27 mouse cellular contexts compared by ENCODE assay signal in genomic region chr3:89875021-89875420, GRCm38 (mm10). TPM values are rescaled to one million over a fixed set of nuclear protein-coding genes. Genes with fewer than 3 reads are reported as not detected.
A peak's percentile ranks its signal among the peaks of the same experiment; 100 is the strongest.
DNase-seq lines count a peak whose midpoint lies in the region; ATAC-seq and TF ChIP-seq lines count a peak whose summit lies in the region.
"Had no signal": no experiment of that assay in that cellular context is flagged by ENCODE, and none has a peak within 500 bp of the region (broad histone marks: within the 10 kb centered on the region; RNA-seq: fewer than 3 reads in every experiment).

No protein-coding gene starts in this region.

- no peak overlapping the region for H3K4me3 ChIP-seq in kidney, embryonic 16.5 days (ENCODE audit: low read length)
- no peak overlapping the region for H3K4me3 ChIP-seq in liver, embryonic 13.5 days (replicated peaks)
- H3K4me3 ChIP-seq in spleen, adult 2 months (ENCODE audit: extremely low read depth, insufficient read depth, insufficient read length): no peak overlapping the region
- H3K4me3 ChIP-seq in stomach, embryonic 16.5 days (replicated peaks; ENCODE audit: low read length): no peak overlapping the region
- H3K4me3 ChIP-seq: embryonic facial prominence, embryonic 15.5 days; heart, embryonic 15.5 days; hindbrain, embryonic 13.5 days; limb, embryonic 10.5 days; midbrain, embryonic 10.5 days; neural tube, embryonic 15.5 days had no signal

- ATAC-seq in kidney, embryonic 16.5 days (ENCODE audit: low FRiP score, low TSS enrichment): no peak
- no peak for ATAC-seq in liver, embryonic 13.5 days (ENCODE audit: low read depth)
- no peak for ATAC-seq in stomach, embryonic 16.5 days (ENCODE audit: insufficient read depth, low FRiP score)
- no peak for ATAC-seq in activated CD4-positive, CD25-positive, alpha-beta regulatory T cell, adult 4 months
- ATAC-seq: CD4-positive, CD25-positive, alpha-beta regulatory T cell, adult 4 months; forebrain, embryonic 14.5 days; inflammation-experienced regulatory T-cells, adult 6 months; midbrain, embryonic 16.5 days had no signal

- H3K27me3 ChIP-seq in kidney, embryonic 16.5 days (ENCODE audit: insufficient read depth, low read length): no peaks in the 10 kb centered on the region
- H3K27me3 ChIP-seq in liver, embryonic 13.5 days: no peaks in the 10 kb centered on the region
- no peaks in the 10 kb centered on the region for H3K27me3 ChIP-seq in spleen, adult 2 months (ENCODE audit: control insufficient read depth, insufficient read depth, low read length)
- no peaks in the 10 kb centered on the region for H3K27me3 ChIP-seq in stomach, embryonic 16.5 days (ENCODE audit: control insufficient read depth, insufficient read depth, low read length)
- H3K27me3 ChIP-seq: embryonic facial prominence, embryonic 15.5 days; heart, embryonic 15.5 days; hindbrain, embryonic 13.5 days; neural tube, embryonic 15.5 days had no signal

- peak overlapping the region; percentile 17; the same call in 1 of the 2 replicates for H3K27ac ChIP-seq in kidney, embryonic 16.5 days (ENCODE audit: low read length)
- peak overlapping the region; percentile 68 for H3K27ac ChIP-seq in liver, embryonic 13.5 days
- H3K27ac ChIP-seq in spleen, adult 2 months (ENCODE audit: insufficient read depth, low read length): peak overlapping the region; percentile 21; the same call in 1 of the 2 replicates
- peak overlapping the region; percentile 52; the same call in 1 of the 2 replicates for H3K27ac ChIP-seq in stomach, embryonic 16.5 days (ENCODE audit: low read length)
- H3K27ac ChIP-seq: embryonic facial prominence, embryonic 15.5 days; heart, embryonic 15.5 days; hindbrain, embryonic 13.5 days; limb, embryonic 10.5 days; macrophage; midbrain, embryonic 10.5 days; neural tube, embryonic 15.5 days had no signal

- H3K36me3 ChIP-seq in kidney, embryonic 16.5 days (ENCODE audit: insufficient read depth, low read length): no peaks in the 10 kb centered on the region
- H3K36me3 ChIP-seq in liver, embryonic 13.5 days: 0 out of 2 replicates have a peak, but pooled peaks cover 5% of the 10 kb centered on the region
- peaks cover 7% of the 10 kb centered on the region; the same call in 1 of the 2 replicates for H3K36me3 ChIP-seq in spleen, adult 2 months (ENCODE audit: control insufficient read depth, insufficient read depth, low read length)
- no peaks in the 10 kb centered on the region for H3K36me3 ChIP-seq in stomach, embryonic 16.5 days (ENCODE audit: control insufficient read depth, insufficient read depth, low read length)
- H3K36me3 ChIP-seq: embryonic facial prominence, embryonic 15.5 days; heart, embryonic 15.5 days; hindbrain, embryonic 13.5 days; limb, embryonic 10.5 days; midbrain, embryonic 10.5 days; neural tube, embryonic 15.5 days had no signal

- peaks cover 16% of the 10 kb centered on the region for H3K4me1 ChIP-seq in kidney, embryonic 16.5 days (ENCODE audit: insufficient read depth, low read length)
- peaks cover 92% of the 10 kb centered on the region for H3K4me1 ChIP-seq in liver, embryonic 13.5 days (replicated peaks)
- H3K4me1 ChIP-seq in spleen, adult 2 months (ENCODE audit: control insufficient read depth, insufficient read depth, insufficient read length): peaks cover 15% of the 10 kb centered on the region; the same call in 1 of the 2 replicates
- H3K4me1 ChIP-seq in stomach, embryonic 16.5 days (ENCODE audit: control insufficient read depth, insufficient read depth, low read length): peaks cover 13% of the 10 kb centered on the region

- H3K9ac ChIP-seq in kidney, embryonic 16.5 days (replicated peaks; ENCODE audit: low read length): no peak overlapping the region
- H3K9ac ChIP-seq in liver, embryonic 13.5 days: 0 out of 2 replicates have a peak overlapping the region, but pooled peaks have one; percentile 22
- H3K9ac ChIP-seq in stomach, embryonic 16.5 days (ENCODE audit: low read length): no peak overlapping the region
- H3K9ac ChIP-seq: embryonic facial prominence, embryonic 15.5 days; heart, embryonic 15.5 days; hindbrain, embryonic 13.5 days; neural tube, embryonic 15.5 days had no signal

- DNase-seq in kidney, adult 18-20 months: no peak
- DNase-seq in liver, embryonic 13.5 days: no peak
- no peak for DNase-seq in liver
- no peak for DNase-seq in spleen, adult 2 months (ENCODE audit: low read depth in 1 of 2, low spot score in 2 of 2)
- no peak for DNase-seq in spleen, adult 18-20 months
- DNase-seq: adrenal gland, postnatal 36 days; cerebellum, adult 11 months; cerebellum, adult 9-11 months; heart, postnatal 36 days; kidney, postnatal 25 days; lung, adult 2 months; right cerebral cortex, postnatal 25 days; thymus, postnatal 25 days had no signal

- no peak overlapping the region for H3K4me2 ChIP-seq in kidney, embryonic 16.5 days (replicated peaks; ENCODE audit: low read depth, low read length)
- no peak overlapping the region for H3K4me2 ChIP-seq in liver, embryonic 13.5 days
- H3K4me2 ChIP-seq in stomach, embryonic 16.5 days (ENCODE audit: low read depth, low read length): no peak overlapping the region
- H3K4me2 ChIP-seq: embryonic facial prominence, embryonic 15.5 days; heart, embryonic 15.5 days; hindbrain, embryonic 13.5 days; neural tube, embryonic 15.5 days had no signal

- WGBS in kidney, embryonic 16.5 days: 54% methylated on average over 9 of the region's 9 CpGs
- whole genome bisulfite sequencing in liver, embryonic 13.5 days (ENCODE audit: insufficient replicate concordance): 78% methylated on average over 9 of the region's 9 CpGs
- WGBS in spleen, adult 2 months: 86% methylated on average over 9 of the region's 9 CpGs
- 54% methylated on average over 9 of the region's 9 CpGs for WGBS in stomach, embryonic 16.5 days

- TF ChIP-seq POLR2A in spleen, adult 2 months (IDR thresholded peaks at IDR 0.05; ENCODE audit: low read depth, low read length): no peak

- TF ChIP-seq CTCF in spleen, adult 2 months (IDR thresholded peaks at IDR 0.05; ENCODE audit: extremely low read depth, insufficient read depth, insufficient read length, insufficient replicate concordance): no peak

- H3K9me3 ChIP-seq in kidney, embryonic 16.5 days (ENCODE audit: low read length): peaks cover 4% of the 10 kb centered on the region
- 0 out of 2 replicates have a peak, but pooled peaks cover 7% of the 10 kb centered on the region for H3K9me3 ChIP-seq in liver, embryonic 13.5 days (replicated peaks)
- H3K9me3 ChIP-seq in stomach, embryonic 16.5 days (replicated peaks; ENCODE audit: control insufficient read depth, low read length): peaks cover 4% of the 10 kb centered on the region; the same call in 1 of the 2 replicates
- H3K9me3 ChIP-seq: embryonic facial prominence, embryonic 15.5 days; heart, embryonic 15.5 days; hindbrain, embryonic 13.5 days; limb, embryonic 10.5 days; neural tube, embryonic 15.5 days had no signal

RNA-seq across cellular contexts. Expression of gene Il6ra, which starts 38.0 kb away (rescaled TPM):
- polyA plus RNA-seq in kidney, embryonic 16.5 days (2015; fragmentation: Nextera tagmentation; extraction: Ambion mirVana): 0.84 and 0.91 TPM in 2 replicates
- 1.9 and 2.2 TPM in 2 replicates for polyA plus RNA-seq in liver, embryonic 13.5 days (2015; fragmentation: Nextera tagmentation; extraction: Ambion mirVana)
- 21.4 and 25.6 TPM in 2 replicates for polyA plus RNA-seq in spleen, adult 2 months (2012; rRNA removed)
- 2.9 and 3.2 TPM in 2 replicates for polyA plus RNA-seq in stomach, embryonic 16.5 days (2015; fragmentation: Nextera tagmentation; extraction: Ambion mirVana)
- 10 to 100 TPM; 20.6 to 29.5 TPM for polyA plus RNA-seq in activated CD4-positive, CD25-positive, alpha-beta regulatory T cell, adult 4 months (2017; shearing (Covaris generic))

RNA-seq across cellular contexts. Expression of gene She, which starts 43.9 kb away (rescaled TPM):
- 6.7 and 7.8 TPM in 2 replicates for polyA plus RNA-seq in kidney, embryonic 16.5 days (2015; fragmentation: Nextera tagmentation; extraction: Ambion mirVana)
- polyA plus RNA-seq in liver, embryonic 13.5 days (2015; fragmentation: Nextera tagmentation; extraction: Ambion mirVana): 1.0 and 1.1 TPM in 2 replicates
- polyA plus RNA-seq in spleen, adult 2 months (2012; rRNA removed): 1.1 TPM in 2 replicates
- polyA plus RNA-seq in stomach, embryonic 16.5 days (2015; fragmentation: Nextera tagmentation; extraction: Ambion mirVana): 3.0 and 3.1 TPM in 2 replicates
- 10 to 100 TPM in 1 of 2 experiments, 1 to 10 TPM in 1; 8.7 to 10.2 TPM for polyA plus RNA-seq in activated CD4-positive, CD25-positive, alpha-beta regulatory T cell, adult 4 months (2017; shearing (Covaris generic))
- polyA plus RNA-seq: macrophage had no signal

Comparison
In these comparisons a context has a peak if more than half of its experiments do, and no peak if none do; other contexts are left out.
1. H3K27ac ChIP-seq: peak in every context shown above with its lines; median percentile 68 in liver, embryonic 13.5 days; 52 in stomach, embryonic 16.5 days; 21 in spleen, adult 2 months; 17 in kidney, embryonic 16.5 days.